Mouse (Mus musculus) lung, postnatal 14 days (tissue): ENCODE data around the gene Selplg.

ENCODE experiments used
- DNase-seq: peaks from one replicate; pipeline ENCODE4 v3.0.0; 2021

Gene Selplg

DNA sequence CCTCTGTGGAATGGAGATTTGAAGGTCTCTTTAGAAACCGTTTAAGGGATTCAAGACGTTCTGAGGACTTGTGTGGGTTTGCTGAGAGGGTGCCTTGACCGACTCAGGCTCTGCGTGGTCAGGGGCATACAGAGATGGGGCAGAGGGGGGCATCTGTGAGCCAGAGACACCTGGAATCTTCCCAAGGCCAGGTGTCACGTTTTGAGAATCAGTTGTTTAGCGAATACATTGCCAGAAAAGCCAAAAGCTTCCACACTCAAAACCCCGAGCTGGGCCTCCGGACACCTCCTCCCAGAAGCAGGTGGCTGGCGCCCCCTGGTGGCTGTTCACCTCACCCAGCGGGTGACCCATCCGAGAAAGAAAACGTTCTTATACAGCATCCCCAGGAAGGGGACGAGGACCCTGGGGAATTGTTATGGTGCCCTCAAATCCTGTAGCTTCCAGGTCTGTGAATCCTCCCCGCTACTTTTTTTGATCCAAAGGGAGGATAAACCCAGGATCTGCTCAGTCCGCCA is 16.7 kb downstream of the Selplg start:
- DNase-seq = peak; percentile 86

DNA sequence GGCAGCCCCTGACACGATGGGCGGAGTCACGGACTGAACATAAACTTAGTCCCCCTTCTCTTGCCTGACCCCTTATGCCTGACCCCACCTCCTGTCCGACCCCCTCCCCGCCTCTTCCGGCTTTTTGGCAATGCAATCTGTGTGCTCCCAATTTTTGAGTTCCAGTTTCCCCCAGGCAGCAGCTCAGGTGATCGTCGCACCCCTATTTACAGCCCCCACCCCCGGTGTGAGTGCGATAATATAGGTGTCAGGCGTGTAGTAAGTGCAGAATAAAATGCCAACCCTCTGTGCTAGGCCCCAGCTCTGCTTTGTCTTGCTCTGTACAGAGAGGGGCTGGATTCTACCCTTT is 17.4 kb downstream of the Selplg start:
- DNase-seq = no peak

DNA sequence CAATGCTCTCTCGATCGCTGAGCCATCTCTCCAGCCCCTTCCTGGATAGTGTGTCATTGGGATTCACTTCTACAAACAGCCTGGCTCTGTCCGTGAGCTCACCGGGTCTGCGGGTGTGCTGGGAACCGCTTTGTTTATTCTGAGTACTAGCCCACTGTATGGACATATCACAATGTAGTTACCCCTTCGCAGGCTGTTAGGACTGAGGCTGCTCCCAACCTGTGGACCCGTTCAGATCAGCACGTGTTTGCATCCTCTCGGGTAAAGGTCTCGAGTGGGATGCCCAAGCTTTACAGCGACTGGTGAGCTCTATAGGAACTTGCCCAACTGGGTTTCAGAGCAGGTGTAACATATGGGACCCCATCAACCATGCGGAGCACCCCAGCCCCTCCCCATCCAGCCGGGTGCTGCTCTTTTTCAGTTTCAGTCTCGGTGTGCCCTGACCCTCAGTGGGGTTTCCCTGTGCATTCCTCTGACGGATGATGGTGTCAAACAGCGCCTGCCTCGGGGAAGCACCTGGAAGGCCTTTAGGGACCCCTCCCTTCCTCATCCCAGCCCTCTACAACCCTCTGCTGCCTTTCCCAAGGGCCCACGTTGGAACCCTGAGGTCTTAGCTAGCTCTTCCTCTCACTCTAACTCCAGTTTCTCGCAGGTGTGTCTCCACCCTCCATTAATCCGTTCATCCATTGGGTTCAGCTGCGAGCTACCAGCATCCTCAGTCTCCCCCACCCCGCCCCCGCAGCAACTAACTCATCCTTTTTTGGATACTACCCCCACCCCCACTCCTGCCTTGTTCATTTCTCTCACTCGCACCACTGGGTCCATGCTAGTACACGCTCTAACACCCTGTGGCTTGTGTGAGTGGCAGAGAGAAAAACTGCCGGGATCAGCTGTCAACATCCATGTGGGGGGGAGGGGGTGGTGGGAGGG is 18.1 kb downstream of the Selplg start:
- DNase-seq = no peak

DNA sequence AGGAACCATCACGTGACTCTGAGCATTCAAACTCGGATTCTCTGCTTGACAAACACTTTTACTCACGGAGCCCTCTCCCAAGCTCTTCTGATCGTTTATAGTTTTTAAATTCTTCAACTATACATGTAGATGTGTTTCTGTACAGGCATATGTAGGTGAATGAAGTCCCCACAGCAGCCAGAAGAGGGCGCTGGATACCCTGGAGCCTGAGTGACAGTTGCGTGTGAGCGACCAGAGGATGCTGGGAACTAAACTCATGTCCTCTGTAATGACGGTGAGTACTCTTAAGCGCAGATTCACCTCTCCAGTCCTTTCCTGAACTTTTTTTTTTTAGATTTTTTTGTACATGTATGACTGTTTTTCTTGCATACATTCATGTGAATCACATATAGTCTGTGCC is 18.8 kb downstream of the Selplg start:
- DNase-seq = no peak

DNA sequence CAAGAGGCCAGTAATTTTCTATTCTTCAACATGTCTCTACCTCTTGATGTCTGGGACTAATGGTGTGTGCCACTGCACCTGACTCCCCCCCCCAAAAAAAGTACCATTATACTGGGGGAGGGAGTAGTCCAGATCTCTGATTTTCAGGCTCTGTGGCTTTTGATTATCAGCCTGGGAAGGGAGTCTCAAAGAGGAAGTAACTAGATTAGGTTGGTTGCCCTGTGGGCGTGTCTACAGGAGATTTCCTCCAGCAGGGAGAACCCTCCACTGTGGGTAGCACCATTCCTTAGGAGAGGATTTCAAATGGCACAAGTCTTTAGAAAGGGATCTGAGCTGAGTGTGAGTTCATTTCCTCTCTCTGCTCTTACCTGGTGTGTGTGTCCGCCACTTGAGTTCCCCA is 19.8 kb downstream of the Selplg start:
- no peak for DNase-seq

DNA sequence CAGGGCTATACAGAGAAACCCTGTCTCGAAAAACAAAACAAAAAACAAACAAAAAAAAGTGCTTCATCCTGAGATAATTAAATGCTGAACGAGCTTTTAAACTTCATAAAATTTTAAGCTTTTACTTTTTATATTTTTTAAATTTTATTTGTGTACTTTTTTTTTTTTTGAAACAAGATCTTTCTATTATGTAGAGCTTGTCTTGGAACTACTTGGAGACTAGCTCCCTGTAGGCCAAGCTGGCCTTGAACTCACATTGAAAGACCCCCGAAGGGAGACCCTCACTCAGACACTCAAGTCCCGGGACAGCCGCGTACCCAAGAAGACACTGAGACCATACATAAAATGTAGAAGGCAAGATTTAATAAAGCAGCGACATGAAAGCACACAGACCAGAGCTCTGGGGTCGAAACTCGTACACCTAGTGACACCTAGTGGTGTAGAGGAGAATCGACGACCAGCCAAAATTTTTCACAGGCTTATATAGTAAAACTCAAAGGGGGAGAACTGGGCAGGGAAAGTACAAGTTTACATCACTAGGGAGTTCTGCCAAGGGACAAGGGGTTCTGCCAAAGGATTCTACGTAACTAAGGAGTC is 20.5 kb downstream of the Selplg start:
- DNase-seq = peak; percentile 39

DNA sequence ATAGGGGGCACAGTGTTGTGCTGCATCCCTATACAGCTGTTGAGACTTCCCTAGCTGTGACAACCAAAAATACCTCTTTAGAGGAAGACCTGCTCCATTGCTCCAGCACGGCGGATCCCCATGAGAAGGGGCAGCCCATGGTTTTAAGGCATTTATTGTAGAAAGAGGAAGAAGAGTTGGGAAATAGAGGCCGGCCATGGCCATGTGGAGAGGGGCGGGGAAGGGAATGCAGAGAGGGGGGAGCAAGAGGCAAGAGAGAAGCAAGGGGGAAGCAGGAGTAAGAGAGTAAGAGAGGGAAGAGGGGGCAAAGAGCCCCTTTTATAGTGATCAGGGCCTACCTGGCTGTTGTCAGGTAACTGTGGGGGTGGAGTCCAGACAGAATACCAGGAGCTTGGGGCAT is 22.3 kb downstream of the Selplg start:
- DNase-seq = no peak

DNA sequence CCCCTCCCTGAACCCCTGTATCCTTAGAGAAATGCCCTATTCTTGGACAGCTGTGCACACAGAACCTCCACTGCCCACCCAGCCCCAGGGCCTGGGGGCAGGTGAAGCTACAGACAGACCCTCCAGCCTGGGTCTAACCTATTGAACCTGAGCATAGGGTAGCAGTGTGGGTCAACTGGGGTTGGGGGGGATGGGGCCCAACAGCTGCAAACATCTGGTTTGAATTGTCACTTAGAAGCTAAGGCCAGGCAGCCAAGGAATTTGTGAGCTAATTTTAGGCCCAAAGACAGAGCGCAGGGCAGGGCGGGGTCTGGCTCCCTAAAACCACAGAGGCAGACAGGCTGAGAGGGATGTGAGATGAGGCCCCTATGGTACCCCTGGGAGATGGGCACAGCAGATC is 24.3 kb downstream of the Selplg start:
- peak; percentile 38 for DNase-seq

DNA sequence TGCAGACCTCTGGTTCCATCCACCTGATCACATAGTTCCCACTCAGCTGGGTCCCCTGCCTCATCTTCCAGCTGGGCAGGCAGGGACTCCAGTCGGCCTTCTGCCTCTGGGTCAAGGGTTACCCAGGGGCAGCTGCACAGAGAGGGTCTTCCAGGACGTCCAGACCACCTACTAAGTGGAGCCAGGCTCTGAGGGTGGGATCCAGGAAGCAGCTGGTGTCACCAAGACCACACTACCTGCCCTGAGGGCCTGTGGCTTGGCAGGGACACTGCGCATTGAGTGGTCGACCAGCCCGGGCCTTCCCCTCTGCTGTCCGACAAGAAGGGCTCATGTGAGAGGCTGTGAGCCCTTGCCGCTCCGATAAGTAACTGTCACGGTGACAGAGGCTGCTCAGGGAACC is 24.7 kb downstream of the Selplg start:
- DNase-seq = no peak

DNA sequence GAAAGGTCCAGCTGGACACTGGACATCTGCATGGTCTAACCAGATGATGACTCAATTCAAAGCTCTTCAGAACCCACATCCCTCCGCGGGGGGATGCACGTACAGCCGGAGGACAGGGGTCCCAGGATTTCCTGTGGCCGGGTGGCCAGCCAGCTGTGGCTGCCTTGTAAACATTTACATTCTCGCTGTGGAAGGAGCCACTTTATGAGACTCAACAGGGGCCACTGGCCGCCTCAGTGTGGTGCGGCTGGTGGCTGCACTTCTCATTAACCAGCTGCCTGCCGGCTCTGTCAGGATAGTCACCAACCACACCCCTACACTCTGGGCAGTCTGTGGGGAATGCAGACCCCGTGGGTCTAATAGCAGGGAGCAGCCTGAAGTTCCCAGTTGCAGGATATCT is 26.0 kb downstream of the Selplg start:
- DNase-seq = no peak

DNA sequence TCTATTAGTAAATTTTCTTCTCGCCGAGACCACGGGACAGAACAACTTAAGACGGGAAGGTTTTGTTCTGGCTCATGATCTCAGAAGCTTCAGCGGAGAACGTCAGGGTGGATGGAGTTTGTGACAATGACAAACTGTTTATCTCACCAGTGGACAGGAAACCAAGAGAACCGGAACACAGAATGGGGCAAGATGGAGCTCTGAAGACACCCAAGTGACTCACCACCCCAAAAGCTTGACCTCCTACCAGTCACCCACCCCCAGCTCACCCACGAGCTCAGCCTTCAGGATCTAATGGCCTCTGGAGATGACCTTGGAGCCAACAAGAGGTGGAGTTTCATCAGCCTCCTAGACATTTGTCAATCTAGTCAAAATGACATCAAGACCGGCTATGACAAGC is 27.1 kb downstream of the Selplg start:
- DNase-seq = no peak

DNA sequence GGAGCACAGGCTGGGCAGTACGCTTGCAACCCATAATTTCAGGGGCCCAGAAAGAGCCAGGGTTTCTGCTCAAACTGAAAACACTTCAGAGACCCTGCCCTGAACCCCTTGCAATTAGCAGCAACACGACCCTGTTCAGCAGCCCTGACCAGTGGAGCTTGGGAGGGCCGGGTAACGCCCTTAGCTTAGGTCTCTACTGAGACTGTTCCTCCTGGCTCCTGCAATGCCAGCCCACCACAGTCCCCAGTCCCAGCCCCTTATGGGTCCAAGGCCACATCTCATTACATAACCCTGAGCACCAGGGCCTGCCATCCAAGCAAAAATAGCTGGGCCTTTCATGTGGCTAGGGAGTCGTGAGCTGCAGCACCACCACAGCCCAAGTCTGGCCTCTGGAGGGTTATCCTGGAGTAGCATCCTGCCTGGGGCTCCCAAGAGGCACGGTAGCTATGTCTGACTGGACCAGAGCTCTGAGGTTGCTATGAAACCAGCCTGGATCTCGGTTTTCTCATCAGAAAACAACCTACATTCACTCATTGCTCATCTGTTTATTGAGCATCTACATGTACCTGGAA is 28.0 kb downstream of the Selplg start:
- DNase-seq = no peak

DNA sequence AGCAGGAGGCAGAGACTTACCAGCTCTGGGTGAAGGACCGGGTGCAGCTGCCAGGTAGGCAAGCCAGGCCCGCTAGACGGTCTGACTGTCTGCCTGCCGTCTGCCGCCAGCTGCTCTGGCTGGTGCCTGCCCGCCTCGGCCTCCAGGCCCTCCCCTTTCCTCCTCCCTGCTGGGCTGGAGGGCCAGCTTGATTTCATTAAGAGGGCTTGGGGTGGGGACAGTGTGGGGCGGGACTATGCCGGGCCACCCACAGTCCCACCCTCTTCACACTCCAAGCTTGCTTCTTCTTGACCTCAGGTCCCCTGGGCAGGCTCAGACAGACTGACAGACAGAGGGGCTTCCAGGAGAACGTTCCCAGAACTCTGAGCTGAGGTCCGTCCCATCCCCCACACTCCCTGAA is 32.2 kb downstream of the Selplg start, which contains the start of gene Tmem119:
Gene Tmem119 (minus strand): TSS at position 237 of the 400 bp plus-strand sequence.
- DNase-seq = peak; percentile 57

DNA sequence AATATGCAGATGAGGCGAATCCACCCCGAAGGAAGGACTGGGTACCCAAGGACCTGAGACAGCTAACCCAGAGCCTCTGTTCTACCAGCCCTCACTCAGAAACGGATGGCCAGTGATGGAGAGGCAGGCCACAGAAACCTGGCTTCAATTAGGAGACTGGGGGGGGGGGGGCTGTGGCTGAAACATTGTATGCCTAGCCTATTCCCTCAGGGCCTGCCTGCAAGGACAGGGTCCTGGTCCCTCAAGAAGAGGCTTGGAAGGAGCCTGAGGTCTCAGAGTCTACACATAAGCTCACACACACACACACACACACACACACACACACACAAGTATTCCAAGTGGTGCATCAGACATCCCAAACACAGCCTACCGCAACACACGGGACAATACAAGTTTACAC is 32.8 kb downstream of the Selplg start:
- DNase-seq = no peak

DNA sequence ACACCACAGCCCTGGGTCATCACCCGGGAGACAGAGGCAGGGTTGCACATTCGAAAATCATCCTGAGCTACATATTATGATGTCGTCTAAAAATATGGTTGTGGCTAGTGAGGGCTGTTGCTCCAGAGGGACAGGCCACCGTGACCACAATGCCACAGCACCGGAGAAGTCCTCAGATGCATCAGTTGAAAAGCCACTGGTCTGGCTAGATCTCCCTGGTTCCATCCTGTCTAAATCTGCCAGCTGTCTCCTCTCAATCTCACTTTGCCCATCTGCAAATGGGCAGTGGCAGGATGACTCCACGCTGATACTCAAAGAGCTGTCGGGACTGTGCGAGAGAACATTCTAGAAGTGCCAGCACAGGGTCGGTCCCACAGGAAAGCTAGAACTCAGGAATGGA is 33.9 kb downstream of the Selplg start:
- DNase-seq = no peak

DNA sequence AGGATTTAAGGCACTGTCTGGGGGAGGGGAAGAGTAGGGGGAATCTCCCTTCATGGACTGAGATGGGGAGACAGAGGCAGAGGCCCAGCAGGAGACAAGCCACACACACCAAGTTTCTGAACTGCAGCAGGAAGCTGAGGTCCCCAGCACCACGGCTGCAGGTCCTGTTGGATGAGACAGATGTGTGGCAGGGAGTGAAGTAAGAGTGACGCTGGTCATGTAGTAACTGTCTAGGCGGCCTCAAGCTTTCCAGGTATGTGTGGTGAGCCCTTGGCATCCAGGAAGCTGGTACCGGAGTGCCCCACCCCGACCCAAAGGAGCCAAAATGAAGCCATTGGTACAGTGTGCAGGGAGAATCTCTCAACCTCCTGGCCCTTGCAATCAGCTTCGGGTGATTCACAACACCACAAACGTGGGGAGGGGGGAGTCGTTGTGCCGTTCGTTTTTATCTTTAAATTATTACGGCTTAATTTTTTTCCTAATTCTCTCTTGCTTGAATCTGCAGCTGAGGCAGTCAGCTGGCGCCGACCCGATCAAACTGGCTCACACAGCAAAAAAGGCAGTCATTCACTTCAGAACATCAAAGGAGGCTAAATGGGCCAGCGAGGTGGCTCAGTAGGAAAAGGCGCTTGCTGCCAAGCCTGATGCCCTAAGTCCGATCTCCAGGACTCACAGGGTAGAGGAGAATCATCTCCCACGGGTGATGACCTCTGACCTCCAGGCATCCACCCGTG is 35.1 kb downstream of the Selplg start:
- no peak for DNase-seq

DNA sequence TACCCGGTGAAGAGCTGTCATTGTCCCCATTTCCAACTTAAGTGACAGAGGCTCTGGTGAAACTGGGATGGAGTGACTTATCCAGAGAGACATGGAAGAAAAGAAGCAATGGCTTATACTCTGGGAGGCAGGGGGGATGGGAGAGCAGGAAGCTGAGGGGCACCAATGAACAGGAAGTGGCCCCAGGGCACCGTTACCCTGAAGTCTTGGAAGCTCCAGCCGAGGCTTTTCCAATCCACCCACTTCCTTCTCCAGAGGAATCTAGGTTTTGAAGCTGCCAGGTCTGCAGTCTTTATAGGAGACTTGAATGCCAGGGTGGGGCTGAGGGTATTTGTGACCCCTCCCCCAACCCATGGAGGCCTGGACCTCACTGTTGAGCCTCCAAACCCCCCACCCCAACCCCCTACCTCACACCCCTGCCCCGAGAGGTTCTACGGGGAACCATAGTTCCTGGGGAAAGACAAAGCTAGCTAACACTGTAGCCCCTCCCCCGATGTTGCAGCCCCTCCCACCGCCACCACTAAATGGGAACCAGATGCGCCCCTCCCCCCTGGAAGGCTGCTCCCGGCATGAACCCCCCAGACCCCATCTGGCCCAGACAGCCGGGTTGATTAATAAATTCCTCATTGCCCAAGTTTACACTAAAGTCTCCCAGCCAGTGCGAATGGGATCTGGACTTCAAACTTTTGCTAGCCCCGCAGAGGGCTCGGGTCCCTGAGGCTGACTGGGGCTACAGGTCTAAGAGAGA is 35.9 kb downstream of the Selplg start:
- DNase-seq = no peak

DNA sequence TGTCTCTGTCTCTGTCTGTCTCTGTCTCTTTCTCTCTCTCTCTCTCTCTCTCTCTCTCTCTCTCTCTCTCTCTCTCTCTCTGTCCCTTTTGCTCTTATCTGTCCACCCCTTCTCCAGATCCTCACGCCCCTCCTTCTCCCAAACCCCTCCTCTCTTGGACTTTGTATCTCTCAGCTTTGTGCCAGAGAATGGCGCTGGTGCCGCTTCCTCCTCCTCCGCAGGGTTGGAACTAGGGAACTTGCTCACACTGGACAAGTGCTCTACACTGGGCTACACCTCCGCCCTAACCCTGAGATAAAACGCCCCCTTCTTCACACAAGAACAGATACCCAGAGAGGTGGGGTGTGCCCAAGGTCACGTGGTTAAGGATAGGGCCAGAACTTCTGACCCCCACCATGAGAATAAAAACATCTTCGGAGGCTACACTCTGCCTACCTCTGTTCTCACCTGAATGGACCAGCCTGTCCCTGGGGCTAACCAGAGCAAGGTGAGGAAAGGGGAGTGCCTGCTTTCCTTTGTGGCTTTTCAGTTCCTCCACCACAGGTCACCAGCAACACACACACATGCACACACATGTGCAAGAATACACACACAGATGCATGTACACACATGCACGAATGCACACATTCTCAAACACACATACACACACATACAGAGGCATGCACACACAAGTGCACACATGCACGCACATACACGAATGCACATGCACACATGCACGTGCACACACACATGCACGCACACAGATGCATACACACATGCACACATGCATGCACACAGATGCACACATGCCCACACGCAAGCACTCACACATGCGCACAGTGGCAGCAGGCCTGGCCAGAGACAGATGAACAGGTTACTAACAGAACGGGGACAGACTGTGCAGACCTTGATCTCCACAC is 41.0 kb downstream of the Selplg start:
- DNase-seq = no peak

DNA sequence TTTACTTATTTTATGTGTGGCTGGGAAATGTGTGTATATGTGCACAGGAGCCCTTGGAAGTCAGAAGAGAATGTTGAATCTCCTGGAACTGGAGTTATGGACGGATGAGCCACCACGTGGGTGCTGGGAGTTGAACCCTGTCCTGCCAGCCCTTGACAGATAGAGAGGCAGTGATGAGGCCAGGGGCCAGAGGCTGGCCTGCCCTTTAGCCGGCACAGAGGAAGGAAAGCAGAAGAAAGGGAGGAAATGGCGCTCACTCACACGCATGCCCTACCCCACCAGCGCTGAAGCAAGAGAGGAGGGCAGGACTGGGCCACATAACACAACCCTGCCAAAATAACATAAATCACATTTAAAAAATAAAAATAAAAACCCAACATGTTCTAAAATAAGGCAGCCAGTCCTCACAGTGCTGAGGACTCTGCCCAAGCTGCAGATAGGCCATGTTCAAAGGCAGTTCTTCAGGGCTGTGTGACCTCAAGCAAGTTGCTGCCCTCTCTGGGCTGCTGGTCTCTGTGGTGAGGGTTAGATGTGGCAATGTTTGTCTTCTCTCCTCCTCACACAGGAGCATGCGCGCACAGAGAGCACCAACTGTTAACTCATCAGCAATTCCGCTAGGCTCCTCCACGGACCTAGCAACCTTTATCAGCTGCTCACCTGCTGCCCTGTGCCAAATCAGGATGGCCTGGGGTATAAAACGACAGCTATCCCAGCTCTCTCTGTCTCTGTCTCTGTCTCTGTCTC is 41.8 kb downstream of the Selplg start:
- DNase-seq = peak; percentile 41

DNA sequence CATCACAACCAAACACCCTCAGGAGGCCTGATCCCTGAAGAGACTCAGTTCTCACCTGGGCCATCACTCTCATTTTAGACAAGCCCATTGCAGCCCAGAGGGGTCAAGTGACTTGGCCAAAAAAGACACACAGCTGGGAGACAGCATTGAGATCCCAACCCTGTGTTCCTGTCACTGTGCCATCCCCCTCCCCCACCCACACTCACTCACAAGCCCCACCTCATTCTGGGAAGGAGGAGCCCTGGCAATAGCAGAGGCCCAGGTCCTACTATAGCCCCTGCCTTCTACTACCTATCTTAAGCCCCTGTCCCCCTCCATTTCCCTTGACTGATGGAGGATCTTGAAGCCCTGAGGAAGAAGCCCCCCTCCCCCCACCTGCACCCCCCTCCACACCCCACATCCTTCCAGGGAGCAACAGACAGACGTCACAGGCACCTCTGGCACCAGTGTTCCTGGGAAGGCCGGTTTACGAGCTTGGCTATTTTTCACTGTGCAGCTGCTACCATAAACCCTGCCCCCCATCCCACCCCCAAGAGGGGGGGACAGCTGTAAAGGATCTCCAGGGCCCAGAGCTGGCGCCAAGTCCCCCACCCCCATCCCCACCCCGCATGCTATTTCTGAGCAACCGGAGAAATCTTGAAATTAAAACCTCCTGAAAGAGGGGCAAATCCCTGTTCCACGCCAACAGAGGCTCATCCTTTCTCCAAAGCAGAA is 43.2 kb downstream of the Selplg start:
- peak; percentile 57 for DNase-seq
